Mouse (Mus musculus) C2C12 (cell line): ENCODE data around the gene Gdpd2.

Experiments used
- CTCF ChIP-seq: IDR thresholded peaks from one replicate; pipeline ENCODE4 v1.5.1; 2011; ENCODE audit not compliant: control insufficient read depth, insufficient read depth, insufficient read length
- USF1 ChIP-seq: IDR thresholded peaks from one replicate; pipeline ENCODE4 v1.6.1; 2011; ENCODE audit warnings: low read depth, mild to moderate bottlenecking, control low read depth, moderate library complexity

DNA sequence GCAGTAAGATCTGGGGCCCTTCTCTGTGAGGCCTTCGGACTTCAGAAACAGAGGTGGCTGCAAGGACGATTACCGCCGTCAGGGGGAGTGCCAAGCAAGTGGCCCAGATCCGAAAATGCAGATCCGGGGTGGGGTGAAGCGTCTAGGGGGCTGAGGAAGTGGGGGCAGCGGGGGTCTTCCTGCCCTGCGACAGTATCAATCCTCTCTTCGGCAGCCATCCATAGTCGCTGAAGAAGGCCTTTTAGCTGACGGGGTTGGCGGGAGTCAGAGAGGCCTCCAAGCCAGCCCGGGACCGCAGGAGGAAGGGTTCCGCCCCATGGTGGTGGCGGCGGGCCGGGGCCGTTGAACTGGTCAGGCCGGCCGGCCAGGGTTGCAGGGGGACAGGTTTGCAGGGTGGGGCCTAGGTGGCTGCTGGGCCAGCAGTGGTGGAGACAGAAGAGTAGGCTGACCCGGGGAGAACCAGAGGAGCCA, 44.7 kb downstream of the Gdpd2 start:
- no peak for TF ChIP-seq USF1
- peak; percentile 22 for TF ChIP-seq CTCF
